Mouse (Mus musculus) lung, embryonic 15.5 days (tissue): ENCODE measurements around the gene Epb42. TPM values are rescaled to one million over a fixed set of nuclear protein-coding genes. Genes with fewer than 3 reads are reported as not detected.

Source experiments
- ATAC-seq: fragments of 200-750 bp; cut with Nextera tagmentation; 2 replicates; pipeline ENCODE4 v1.8.0; 2017; ENCODE audit warnings: moderate number of reproducible peaks, borderline replicate concordance; ENCODE audit not compliant: low FRiP score, low TSS enrichment; ENCODE audit errors: extremely low read depth
- H3K27ac ChIP-seq: fragments of 300-500 bp; sonication (generic); 2 replicates; pipeline ENCODE4 v1.5.1; 2015; ENCODE audit warnings: moderate library complexity, mild to moderate bottlenecking, inconsistent platforms
- H3K27me3 ChIP-seq: fragments of 300-500 bp; sonication (generic); 2 replicates; pipeline ENCODE4 v1.6.1; 2015; ENCODE audit warnings: inconsistent platforms
- H3K36me3 ChIP-seq: fragments of 300-500 bp; sonication (generic); 2 replicates; pipeline ENCODE4 v1.6.1; 2015; ENCODE audit warnings: inconsistent platforms
- H3K4me1 ChIP-seq: fragments of 300-500 bp; sonication (generic); 2 replicates; pipeline ENCODE4 v1.6.1; 2015; ENCODE audit warnings: inconsistent platforms
- H3K4me2 ChIP-seq: fragments of 300-500 bp; sonication (generic); 2 replicates; pipeline ENCODE4 v1.6.1; 2015; ENCODE audit warnings: inconsistent platforms, mild to moderate bottlenecking, moderate library complexity
- H3K4me3 ChIP-seq: fragments of 300-500 bp; sonication (generic); 2 replicates; pipeline ENCODE4 v1.5.1; 2015; ENCODE audit warnings: mild to moderate bottlenecking, inconsistent platforms
- H3K9ac ChIP-seq: fragments of 300-500 bp; sonication (generic); 2 replicates; pipeline ENCODE4 v1.6.1; 2015; ENCODE audit warnings: inconsistent platforms
- H3K9me3 ChIP-seq: fragments of 300-500 bp; sonication (generic); 2 replicates; pipeline ENCODE4 v1.6.1; 2016; ENCODE audit warnings: inconsistent platforms
- WGBS: fragments of 180-500 bp; shearing (Covaris S2); methylation state at CpG from one replicate; pipeline ENCODE4 v1.1.7; 2015; 5-methylcytosine and 5-hydroxymethylcytosine counted together
- polyA plus RNA-seq: library from polyadenylated mRNA; unstranded; fragments of >200 nt; fragmentation: Nextera tagmentation; extraction: Ambion mirVana; gene quantifications from 2 replicates; pipeline ENCODE4 v1.2.1, GENCODE M21; 2015

Epb42 gene
- polyA plus RNA-seq = 1.0 and 1.1 TPM in 2 replicates

DNA sequence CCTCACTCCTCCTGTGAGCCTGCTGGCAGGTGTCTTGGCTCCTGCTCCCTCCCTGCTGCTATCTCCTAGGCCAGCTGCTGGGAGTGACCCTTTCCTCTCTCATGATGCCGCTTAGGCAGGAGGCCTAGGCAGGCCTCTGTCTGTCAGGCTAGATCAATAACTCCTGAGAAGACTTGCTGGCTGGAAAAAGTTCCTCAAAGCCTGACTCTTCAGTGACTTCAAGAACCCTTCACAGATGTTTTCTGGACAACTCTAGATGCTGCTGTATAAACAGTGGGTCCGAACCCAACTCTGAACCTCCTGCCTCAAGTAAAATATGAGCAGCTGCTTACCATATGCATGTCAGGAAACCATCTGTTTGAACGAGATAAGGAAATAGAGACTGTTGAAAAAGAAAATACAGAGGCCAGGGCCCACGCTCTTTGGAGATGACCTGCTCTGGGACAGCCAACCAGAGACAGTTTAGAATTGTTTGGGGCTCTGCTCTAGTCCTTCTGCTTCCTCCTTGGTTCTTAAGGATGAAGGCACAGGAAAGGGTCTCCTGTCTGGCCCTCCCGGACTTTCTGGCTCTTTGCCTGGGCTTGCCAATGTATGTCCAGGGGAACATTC, at the start of gene Epb42:
Gene Epb42 (minus strand): TSS at position 340 of the 609 bp plus-strand sequence.
- Histone ChIP-seq H3K4me2 (no peak within 1 kb of the TSS), H3K4me1 (no peaks in the 10 kb centered on the region), H3K27me3 (no peaks in the 10 kb centered on the region), H3K36me3 (no peaks in the 10 kb centered on the region), H3K9ac (no peak within 1 kb of the TSS), H3K27ac (no peak within 1 kb of the TSS), H3K9me3 (no peaks in the 10 kb centered on the region), H3K4me3 (no peak within 1 kb of the TSS)
- WGBS = 28% methylated on average over 5 of the region's 5 CpGs
- peak; percentile 81; the same call in 1 of the 2 replicates for ATAC-seq

DNA sequence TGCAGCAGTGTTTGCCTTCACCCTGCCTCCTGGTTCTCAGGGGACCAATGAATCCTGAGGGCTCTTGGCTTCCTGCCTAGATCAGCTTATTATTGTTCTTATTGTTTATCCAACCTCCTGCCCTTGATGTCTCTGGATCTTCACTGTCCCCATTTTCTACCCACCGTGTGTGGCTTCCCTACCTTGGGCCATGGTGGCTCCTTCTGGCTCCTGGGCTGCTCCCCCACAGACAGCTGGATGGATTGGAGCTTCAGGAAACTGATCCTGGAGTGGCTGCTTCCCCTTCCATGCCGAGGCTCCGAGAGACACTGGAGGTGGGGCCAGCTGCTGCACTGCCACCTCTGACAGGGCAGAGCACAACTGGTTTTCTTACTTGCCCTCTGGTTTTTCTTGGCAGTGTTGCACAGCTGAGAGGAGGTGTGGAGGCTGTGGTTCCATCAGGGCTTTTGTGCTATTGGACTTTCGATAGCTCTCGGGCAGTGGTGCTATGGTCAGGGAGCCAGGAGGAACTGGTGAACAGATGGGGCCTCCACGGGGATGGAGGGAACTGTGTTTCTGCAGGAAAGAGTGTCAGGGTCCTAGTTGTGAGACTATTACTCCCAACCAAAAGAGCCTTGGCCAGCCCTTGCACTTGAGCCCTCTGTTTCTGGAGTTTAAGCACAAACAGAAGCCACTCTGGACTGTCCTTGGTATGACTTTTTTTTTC, 48.8 kb upstream of the Epb42 start, which contains the start of gene Tgm5:
Gene Tgm5 (minus strand): TSS at position 362 of the 706 bp plus-strand sequence.
- Histone ChIP-seq H3K4me2 (no peak within 1 kb of the TSS), H3K36me3 (no peaks in the 10 kb centered on the region), H3K27me3 (no peaks in the 10 kb centered on the region), H3K9me3 (no peaks in the 10 kb centered on the region), H3K4me3 (no peak within 1 kb of the TSS), H3K4me1 (peaks cover 5% of the 10 kb centered on the region; the same call in 1 of the 2 replicates), H3K9ac (no peak within 1 kb of the TSS), H3K27ac (no peak within 1 kb of the TSS)
- ATAC-seq = no peak
- 25% methylated on average over 6 of the region's 6 CpGs for WGBS

DNA sequence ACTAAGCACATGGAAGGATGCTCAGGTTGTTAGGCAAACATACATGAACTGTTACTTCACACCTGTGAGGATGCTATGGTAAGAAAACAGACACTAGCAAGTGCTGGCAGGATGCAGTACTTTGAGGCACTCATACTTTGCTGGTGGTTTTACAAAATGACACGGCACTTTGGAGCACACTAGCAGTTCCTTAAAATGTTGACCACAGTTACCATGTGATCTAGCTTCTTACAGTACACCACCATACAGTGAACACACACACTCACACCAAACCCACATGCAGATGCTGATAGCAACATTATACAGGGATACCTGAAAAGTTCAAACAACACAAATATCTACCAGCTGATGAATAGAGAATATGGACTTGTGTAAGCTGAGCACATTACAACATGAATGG, 45.8 kb upstream of the Epb42 start:
- H3K9ac ChIP-seq = no peak overlapping the region
- H3K36me3 ChIP-seq = no peaks in the 10 kb centered on the region
- H3K4me2 ChIP-seq = no peak overlapping the region
- H3K9me3 ChIP-seq = no peaks in the 10 kb centered on the region
- no peak overlapping the region for H3K27ac ChIP-seq
- H3K4me3 ChIP-seq = no peak overlapping the region
- peaks cover 5% of the 10 kb centered on the region; the same call in 1 of the 2 replicates for H3K4me1 ChIP-seq
- H3K27me3 ChIP-seq = no peaks in the 10 kb centered on the region
- ATAC-seq = no peak
- whole genome bisulfite sequencing = 64% methylated on average over 1 of the region's 1 CpGs

DNA sequence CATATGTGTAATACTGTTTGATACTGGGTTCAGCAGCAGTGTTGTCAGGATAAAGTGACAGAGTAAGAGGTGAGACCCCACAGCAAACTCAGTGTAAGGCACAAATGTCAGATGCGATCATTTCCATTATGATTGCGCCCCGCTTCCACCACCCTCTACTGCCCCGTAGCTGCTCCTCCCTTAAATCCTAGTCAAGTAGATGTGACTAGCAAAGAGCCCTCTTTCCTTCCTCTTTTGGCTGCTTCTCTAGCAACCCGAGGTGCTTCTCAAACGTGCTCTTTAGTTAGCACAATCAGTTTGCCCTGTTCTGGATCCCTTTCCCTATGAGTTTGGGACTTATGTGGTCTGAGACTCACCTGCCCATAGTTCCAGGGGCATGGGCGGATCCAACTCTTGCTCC, 37.9 kb upstream of the Epb42 start:
- H3K27me3 ChIP-seq = no peaks in the 10 kb centered on the region
- H3K36me3 ChIP-seq = no peaks in the 10 kb centered on the region
- H3K27ac ChIP-seq = no peak overlapping the region
- no peak overlapping the region for H3K4me2 ChIP-seq
- H3K9me3 ChIP-seq = no peaks in the 10 kb centered on the region
- H3K9ac ChIP-seq = no peak overlapping the region
- H3K4me1 ChIP-seq = no peaks in the 10 kb centered on the region
- WGBS = 77% methylated on average over 7 of the region's 7 CpGs
- no peak overlapping the region for H3K4me3 ChIP-seq
- ATAC-seq = no peak

DNA sequence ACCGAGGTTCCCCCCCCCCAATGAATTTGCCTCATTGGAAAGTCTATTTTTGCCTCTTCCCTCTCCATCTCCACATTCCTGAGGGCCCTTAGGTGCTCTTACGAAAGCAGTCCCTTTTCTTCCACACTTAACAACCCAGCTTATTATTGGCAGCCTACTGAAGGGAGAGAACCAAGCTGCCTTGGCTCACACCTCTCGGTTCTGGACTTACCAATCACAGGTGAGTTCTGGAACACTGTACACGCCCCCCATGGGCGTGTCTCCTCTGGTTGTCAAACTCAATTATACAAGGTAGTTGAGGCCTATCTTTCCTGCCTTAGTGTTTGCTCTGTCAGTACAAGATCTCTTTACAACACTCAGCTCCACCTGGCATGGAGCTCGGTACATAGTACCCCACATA, 35.0 kb upstream of the Epb42 start:
- 67% methylated on average over 6 of the region's 6 CpGs for WGBS
- Histone ChIP-seq H3K4me3 (no peak overlapping the region), H3K9ac (no peak overlapping the region), H3K36me3 (no peaks in the 10 kb centered on the region), H3K27ac (no peak overlapping the region), H3K27me3 (no peaks in the 10 kb centered on the region), H3K9me3 (no peaks in the 10 kb centered on the region), H3K4me2 (no peak overlapping the region), H3K4me1 (no peaks in the 10 kb centered on the region)
- ATAC-seq = no peak

DNA sequence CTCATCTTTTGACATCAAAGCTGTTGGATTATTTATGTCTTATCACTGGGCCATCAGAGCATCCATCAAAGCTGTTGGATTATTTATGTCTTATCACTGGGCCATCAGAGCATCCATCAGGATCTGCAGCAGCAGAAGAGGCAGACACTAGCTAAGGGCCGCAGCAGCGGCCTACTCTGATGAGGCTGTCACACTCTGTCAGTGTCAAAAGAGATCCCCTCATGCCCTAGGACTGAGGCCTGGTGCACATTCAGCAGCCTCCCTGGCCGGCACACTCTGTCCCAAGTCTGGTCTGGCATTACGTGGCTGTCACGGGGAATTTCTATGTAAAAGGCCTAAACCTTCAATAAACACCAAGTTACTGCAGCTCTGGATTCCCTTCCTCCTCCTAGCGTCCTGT, 32.6 kb upstream of the Epb42 start:
- H3K27ac ChIP-seq = no peak overlapping the region
- no peaks in the 10 kb centered on the region for H3K9me3 ChIP-seq
- WGBS = 47% methylated on average over 6 of the region's 6 CpGs
- H3K4me1 ChIP-seq = no peaks in the 10 kb centered on the region
- H3K27me3 ChIP-seq = no peaks in the 10 kb centered on the region
- H3K9ac ChIP-seq = no peak overlapping the region
- H3K36me3 ChIP-seq = no peaks in the 10 kb centered on the region
- ATAC-seq = no peak
- no peak overlapping the region for H3K4me2 ChIP-seq
- H3K4me3 ChIP-seq = no peak overlapping the region

DNA sequence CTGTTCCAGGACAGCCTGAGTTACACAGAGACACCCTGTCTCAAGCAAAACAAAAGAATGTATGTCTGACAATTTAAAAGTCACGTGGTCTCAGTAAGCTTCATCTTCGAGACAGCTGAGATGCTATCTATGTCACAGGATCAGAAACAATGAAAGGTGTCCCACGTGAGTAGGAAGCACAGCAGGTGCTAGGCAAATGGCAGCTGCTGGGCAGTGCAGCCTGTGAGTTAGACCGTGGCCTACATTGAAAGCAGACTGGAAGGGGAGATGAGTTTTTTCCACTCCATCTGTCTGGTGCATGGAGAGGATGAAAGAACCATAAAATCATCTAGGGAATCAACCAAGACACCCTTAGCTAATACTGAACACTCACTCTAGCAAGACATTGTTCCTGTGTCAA, 30.2 kb upstream of the Epb42 start:
- no peaks in the 10 kb centered on the region for H3K27me3 ChIP-seq
- H3K4me2 ChIP-seq = no peak overlapping the region
- H3K9ac ChIP-seq = no peak overlapping the region
- no peaks in the 10 kb centered on the region for H3K4me1 ChIP-seq
- ATAC-seq = no peak
- H3K36me3 ChIP-seq = no peaks in the 10 kb centered on the region
- H3K4me3 ChIP-seq = no peak overlapping the region
- 60% methylated on average over 4 of the region's 4 CpGs for WGBS
- no peak overlapping the region for H3K27ac ChIP-seq
- H3K9me3 ChIP-seq = no peaks in the 10 kb centered on the region

DNA sequence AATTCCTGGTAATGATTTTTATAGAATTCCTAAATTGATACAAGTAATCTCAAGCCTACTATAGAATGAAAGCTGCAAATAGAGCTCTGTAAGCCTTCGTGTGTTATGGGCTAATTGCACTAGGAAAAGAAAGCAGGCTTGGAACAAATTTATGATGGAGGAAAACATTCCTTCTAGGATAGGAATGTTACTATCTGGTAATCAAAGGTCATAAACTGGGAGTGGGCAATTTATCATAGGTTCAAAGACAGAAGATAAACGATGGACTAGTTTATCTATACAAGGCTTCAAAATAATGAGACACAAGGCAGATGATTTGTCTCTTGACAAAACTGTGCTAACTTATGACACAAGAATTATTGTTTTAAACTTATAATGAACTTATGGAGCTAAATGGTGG, 24.4 kb upstream of the Epb42 start:
- Histone ChIP-seq H3K9ac (no peak overlapping the region), H3K27me3 (no peaks in the 10 kb centered on the region), H3K27ac (no peak overlapping the region), H3K4me3 (no peak overlapping the region), H3K4me1 (no peaks in the 10 kb centered on the region), H3K4me2 (no peak overlapping the region), H3K9me3 (no peaks in the 10 kb centered on the region), H3K36me3 (no peaks in the 10 kb centered on the region)
- WGBS = 59% methylated on average over 2 of the region's 2 CpGs
- no peak for ATAC-seq

DNA sequence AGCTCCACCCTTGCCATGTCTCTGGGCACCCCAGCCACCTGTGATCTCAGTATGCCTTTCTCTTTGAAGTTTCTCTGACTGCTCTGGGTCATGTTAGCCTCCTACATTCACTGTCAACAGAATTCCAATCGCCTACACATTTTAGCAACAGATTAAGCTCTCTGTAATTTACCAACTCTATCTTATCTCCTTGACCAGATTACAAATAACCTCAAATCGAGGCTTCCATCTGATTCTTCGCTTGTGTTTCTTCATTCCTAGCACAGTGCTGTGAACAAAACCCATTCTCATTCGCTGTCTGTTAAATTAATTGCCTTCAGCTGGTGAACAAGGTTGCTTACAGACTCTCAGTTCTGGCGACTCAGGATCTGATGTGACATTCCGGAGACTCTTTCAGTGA, 21.1 kb upstream of the Epb42 start:
- H3K9me3 ChIP-seq = no peaks in the 10 kb centered on the region
- WGBS = 49% methylated on average over 6 of the region's 6 CpGs
- no peak overlapping the region for H3K4me2 ChIP-seq
- H3K4me1 ChIP-seq = no peaks in the 10 kb centered on the region
- no peak overlapping the region for H3K9ac ChIP-seq
- H3K27me3 ChIP-seq = no peaks in the 10 kb centered on the region
- H3K4me3 ChIP-seq = no peak overlapping the region
- ATAC-seq = no peak
- H3K36me3 ChIP-seq = no peaks in the 10 kb centered on the region
- H3K27ac ChIP-seq = no peak overlapping the region

DNA sequence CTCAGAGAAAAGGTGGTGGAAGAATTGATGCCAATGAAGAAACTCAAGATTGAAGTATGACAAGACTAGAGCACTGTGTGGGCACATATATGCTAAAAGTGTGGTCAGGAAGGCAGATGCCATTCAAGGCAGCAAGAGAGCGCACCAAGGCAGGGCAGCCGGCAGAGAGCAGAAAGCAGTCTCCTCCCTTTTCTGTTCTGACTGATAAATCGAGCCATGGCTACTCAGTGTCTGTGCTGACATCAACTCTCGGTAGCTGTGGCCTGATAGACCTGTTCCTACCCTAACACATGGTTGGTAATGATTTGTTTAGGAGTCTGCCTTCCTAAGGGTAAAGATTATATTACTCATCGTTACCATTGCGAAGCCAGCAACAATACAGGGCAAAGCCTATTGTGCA, 19.0 kb upstream of the Epb42 start:
- Histone ChIP-seq H3K4me2 (no peak overlapping the region), H3K9ac (no peak overlapping the region), H3K36me3 (no peaks in the 10 kb centered on the region), H3K4me3 (no peak overlapping the region), H3K27ac (no peak overlapping the region), H3K4me1 (no peaks in the 10 kb centered on the region), H3K27me3 (no peaks in the 10 kb centered on the region), H3K9me3 (no peaks in the 10 kb centered on the region)
- 85% methylated on average over 6 of the region's 6 CpGs for WGBS
- ATAC-seq = no peak

DNA sequence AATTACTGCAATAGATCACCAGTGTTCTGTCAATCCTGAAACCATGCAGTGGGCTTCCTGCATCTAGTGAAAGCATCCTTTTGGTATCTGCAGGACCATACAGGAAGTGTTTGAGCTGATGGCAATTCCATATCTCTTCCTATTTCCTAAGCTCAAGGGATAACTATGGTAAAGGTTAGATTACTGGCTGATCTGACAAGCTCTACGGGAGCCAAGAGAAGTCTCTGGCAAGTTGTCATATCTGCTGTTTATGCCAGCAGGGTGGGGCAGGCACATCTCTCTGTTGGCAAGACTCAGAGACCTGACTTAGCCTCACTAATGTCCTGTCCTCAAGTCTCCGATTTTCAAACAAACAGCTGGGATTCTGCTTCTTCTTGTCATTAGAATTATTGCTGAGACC, 17.2 kb upstream of the Epb42 start:
- no peak overlapping the region for H3K27ac ChIP-seq
- no peaks in the 10 kb centered on the region for H3K27me3 ChIP-seq
- no peak overlapping the region for H3K4me3 ChIP-seq
- no peaks in the 10 kb centered on the region for H3K9me3 ChIP-seq
- H3K9ac ChIP-seq = no peak overlapping the region
- 50% methylated on average over 2 of the region's 2 CpGs for WGBS
- no peak for ATAC-seq
- no peaks in the 10 kb centered on the region for H3K4me1 ChIP-seq
- no peak overlapping the region for H3K4me2 ChIP-seq
- H3K36me3 ChIP-seq = no peaks in the 10 kb centered on the region

DNA sequence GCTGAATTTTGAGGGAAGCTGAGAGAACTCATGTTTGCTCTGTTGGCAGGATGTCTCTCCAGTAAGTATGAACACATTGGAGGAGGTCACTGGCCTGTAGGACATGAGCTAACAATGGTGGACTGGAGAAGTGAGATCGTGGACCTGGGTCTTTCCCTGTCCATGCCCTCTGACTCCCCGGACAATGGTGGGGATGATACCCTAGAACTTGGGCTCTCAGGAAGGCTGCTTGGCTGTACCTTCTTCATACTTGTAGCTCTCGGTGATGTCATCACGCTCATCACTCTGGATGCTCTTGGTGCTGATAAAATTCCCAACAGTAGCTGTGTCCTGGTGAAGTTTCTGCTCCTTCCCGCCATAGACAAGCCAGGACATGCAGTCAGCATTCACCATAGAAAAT, 15.3 kb upstream of the Epb42 start:
- Histone ChIP-seq H3K27ac (no peak overlapping the region), H3K9me3 (no peaks in the 10 kb centered on the region), H3K4me1 (no peaks in the 10 kb centered on the region), H3K27me3 (no peaks in the 10 kb centered on the region), H3K36me3 (no peaks in the 10 kb centered on the region), H3K4me2 (no peak overlapping the region), H3K4me3 (no peak overlapping the region), H3K9ac (no peak overlapping the region)
- 86% methylated on average over 5 of the region's 5 CpGs for WGBS
- ATAC-seq = no peak
